Mouse (Mus musculus): ENCODE measurements at regions not wholly inside any gene's neighbourhood (a gene's known extent, or its start where the extent isn't known, plus 50 kb on each side); places are given as distances from the start of the nearest gene placed in this dataset.

DNA sequence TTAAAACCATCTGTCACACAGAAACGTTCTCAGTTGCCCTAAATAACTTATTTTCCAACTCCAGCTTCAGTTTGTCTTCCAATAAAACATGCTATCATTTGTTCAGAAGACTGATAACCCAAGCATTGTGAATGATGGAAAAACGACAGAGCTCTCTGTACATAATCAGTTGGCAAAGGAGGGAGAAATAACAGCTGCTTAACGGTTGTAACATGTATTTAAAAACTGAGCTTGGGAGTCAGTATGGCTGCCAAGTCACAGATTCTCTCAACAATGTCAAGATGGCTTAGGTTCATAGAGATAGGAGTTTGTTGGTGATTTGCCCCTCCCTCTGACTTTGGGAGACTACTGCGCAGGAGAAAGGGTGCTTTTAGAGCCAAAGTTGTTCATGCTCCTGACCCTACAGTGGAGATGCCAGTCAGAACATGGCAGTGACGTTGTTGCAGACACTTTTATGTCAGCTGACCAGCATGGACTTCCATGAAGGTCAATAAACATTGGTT, 140.2 kb downstream of the Qpct start:
- H3K9me3 ChIP-seq, result no peaks in the 10 kb centered on the region
- no peaks in the 10 kb centered on the region for H3K27me3 ChIP-seq (ENCODE audit: insufficient read depth, poor library complexity, severe bottlenecking)
- H3K4me3 ChIP-seq, result no peak overlapping the region
- peaks cover 6% of the 10 kb centered on the region for H3K4me1 ChIP-seq (replicated peaks)
- WGBS, result 76% methylated on average over 5 of the region's 5 CpGs
- H3K27ac ChIP-seq, result no peak overlapping the region
- DNase-seq (ENCODE audit: low spot score), result no peak
- no peaks in the 10 kb centered on the region for H3K36me3 ChIP-seq

- WGBS, result 77% methylated on average over 7 of the region's 7 CpGs
Observed at GRCm38 (mm10) chr17:79188282-79188681, 136.6 kb downstream of the Qpct start.

GRCm38 (mm10) chr17:79180277-79181130, 128.8 kb downstream of the Qpct start:
- Histone ChIP-seq H3K4me3 (no peak overlapping the region), H3K27ac (no peak overlapping the region), H3K36me3 (no peaks in the 10 kb centered on the region), H3K27me3 (ENCODE audit: insufficient read depth, poor library complexity, severe bottlenecking) (no peaks in the 10 kb centered on the region), H3K9me3 (no peaks in the 10 kb centered on the region), H3K4me1 (replicated peaks) (no peaks in the 10 kb centered on the region; the same call in 1 of the 2 replicates)
- 82% methylated on average over 3 of the region's 3 CpGs for WGBS
- peak; percentile 7 for DNase-seq (ENCODE audit: low spot score)

More at GRCm38 (mm10) chr17:79188282-79188681, 136.6 kb downstream of the Qpct start:
- Histone ChIP-seq H3K4me3 (no peak overlapping the region), H3K4me1 (replicated peaks) (peaks cover 6% of the 10 kb centered on the region), H3K9me3 (no peaks in the 10 kb centered on the region), H3K27me3 (ENCODE audit: insufficient read depth, poor library complexity, severe bottlenecking) (no peaks in the 10 kb centered on the region), H3K27ac (no peak overlapping the region), H3K36me3 (no peaks in the 10 kb centered on the region)
- DNase-seq (ENCODE audit: low spot score), result no peak

GRCm38 (mm10) chr17:79177259-79177658, 125.6 kb downstream of the Qpct start:
- H3K4me3 ChIP-seq, result no peak overlapping the region
- H3K9me3 ChIP-seq, result no peaks in the 10 kb centered on the region
- H3K36me3 ChIP-seq, result no peaks in the 10 kb centered on the region
- DNase-seq (ENCODE audit: low spot score), result no peak
- no peaks in the 10 kb centered on the region for H3K27me3 ChIP-seq (ENCODE audit: insufficient read depth, poor library complexity, severe bottlenecking)
- no peaks in the 10 kb centered on the region for H3K4me1 ChIP-seq (replicated peaks)
- 85% methylated on average over 3 of the region's 3 CpGs for WGBS
- H3K27ac ChIP-seq, result no peak overlapping the region

DNA sequence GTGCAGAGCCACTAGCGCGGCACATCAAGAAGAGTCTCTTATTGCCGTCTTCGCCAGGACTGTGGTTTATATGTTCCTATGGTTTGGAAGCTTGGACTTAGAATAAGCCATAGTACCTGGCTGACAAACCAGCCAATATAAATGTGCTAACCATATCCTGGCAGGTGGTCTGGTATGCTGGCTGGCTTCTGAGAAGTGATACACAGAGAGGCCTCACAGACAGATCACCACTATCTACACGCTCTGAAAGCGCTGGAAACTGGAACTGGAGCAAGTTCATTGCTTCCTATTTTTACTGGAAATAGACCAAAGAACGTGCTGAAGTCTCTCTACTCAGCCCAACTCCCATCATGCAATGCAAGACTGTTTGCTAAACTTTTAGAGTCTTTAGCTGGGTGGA, 124.7 kb downstream of the Qpct start:
- no peaks in the 10 kb centered on the region for H3K4me1 ChIP-seq (replicated peaks)
- H3K4me3 ChIP-seq, result no peak overlapping the region
- no peaks in the 10 kb centered on the region for H3K27me3 ChIP-seq (ENCODE audit: insufficient read depth, poor library complexity, severe bottlenecking)
- no peaks in the 10 kb centered on the region for H3K36me3 ChIP-seq
- H3K27ac ChIP-seq, result no peak overlapping the region
- WGBS, result 92% methylated on average over 7 of the region's 7 CpGs
- no peak for DNase-seq (ENCODE audit: low spot score)
- no peaks in the 10 kb centered on the region for H3K9me3 ChIP-seq

- Histone ChIP-seq H3K36me3 (no peaks in the 10 kb centered on the region), H3K27me3 (ENCODE audit: insufficient read depth, poor library complexity, severe bottlenecking) (no peaks in the 10 kb centered on the region), H3K4me3 (no peak overlapping the region), H3K9me3 (no peaks in the 10 kb centered on the region), H3K4me1 (replicated peaks) (no peaks in the 10 kb centered on the region), H3K27ac (no peak overlapping the region)
- DNase-seq (ENCODE audit: low spot score), result no peak
- 88% methylated on average over 2 of the region's 2 CpGs for WGBS
Observed at GRCm38 (mm10) chr17:79175381-79175780, 123.7 kb downstream of the Qpct start.

DNA sequence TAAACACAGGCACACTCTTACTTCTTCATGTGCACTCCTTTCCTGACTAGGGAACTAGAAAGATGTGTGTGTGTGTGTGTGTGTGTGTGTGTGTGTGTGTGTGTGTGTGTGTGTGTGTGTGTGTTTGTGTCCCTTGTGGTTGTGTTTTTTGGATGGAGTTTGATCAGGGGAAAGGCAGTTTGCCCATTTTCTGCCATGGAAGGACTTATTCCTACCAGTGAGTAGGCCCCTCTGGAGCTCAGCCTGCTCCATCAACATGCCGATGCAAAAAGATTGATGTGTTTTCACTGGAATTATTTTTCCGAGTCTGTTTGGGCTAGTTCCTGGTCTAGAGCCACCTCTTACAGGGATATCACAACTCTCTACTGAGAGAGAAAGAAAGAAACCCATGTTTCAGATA, 120.6 kb downstream of the Qpct start:
- Histone ChIP-seq H3K27me3 (ENCODE audit: insufficient read depth, poor library complexity, severe bottlenecking) (no peaks in the 10 kb centered on the region), H3K36me3 (no peaks in the 10 kb centered on the region), H3K9me3 (no peaks in the 10 kb centered on the region), H3K4me3 (no peak overlapping the region), H3K4me1 (replicated peaks) (no peaks in the 10 kb centered on the region), H3K27ac (no peak overlapping the region)
- no peak for DNase-seq (ENCODE audit: low spot score)
- WGBS, result 81% methylated on average over 2 of the region's 2 CpGs

DNA sequence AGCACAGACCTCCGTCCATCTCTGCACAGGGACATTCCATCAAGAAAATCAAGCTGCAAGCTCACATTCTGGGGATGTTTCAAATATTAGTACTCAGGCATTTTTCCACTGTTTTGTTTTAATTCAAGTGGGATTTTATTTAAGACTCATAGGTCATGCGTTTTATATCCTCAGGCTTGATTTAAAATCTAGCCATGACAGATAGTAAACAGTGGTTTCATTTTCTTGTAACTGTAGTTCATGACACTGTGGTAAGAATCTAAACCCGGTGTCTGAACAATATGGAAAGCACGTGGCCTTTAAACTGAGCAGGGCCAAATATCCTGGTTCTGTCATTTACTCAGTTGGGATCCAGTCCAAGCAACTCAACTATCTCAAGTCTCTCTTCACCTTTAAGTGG, 119.0 kb downstream of the Qpct start:
- Histone ChIP-seq H3K27ac (no peak overlapping the region), H3K4me1 (replicated peaks) (no peaks in the 10 kb centered on the region), H3K4me3 (no peak overlapping the region), H3K36me3 (no peaks in the 10 kb centered on the region), H3K9me3 (no peaks in the 10 kb centered on the region), H3K27me3 (ENCODE audit: insufficient read depth, poor library complexity, severe bottlenecking) (no peaks in the 10 kb centered on the region)
- 89% methylated on average over 4 of the region's 4 CpGs for WGBS
- DNase-seq (ENCODE audit: low spot score), result no peak

DNA sequence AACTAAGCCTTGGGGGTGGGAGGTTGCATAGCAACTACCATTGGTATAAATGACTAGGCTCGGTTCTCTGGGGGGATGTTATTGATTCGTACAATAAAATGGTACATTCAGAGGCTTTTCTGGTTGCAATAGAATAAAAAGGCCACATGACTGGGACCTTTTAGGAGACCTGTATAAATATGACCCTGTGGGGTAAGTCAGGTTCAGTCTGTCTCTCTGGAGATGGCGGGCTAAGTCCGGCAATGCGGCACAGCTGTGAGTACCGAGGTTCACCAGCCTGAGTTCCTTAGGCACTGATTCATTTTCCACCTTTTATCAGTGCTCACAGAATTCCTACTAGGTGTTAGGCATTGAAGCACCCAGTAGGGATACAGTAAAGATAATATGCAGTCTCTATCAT, 115.5 kb downstream of the Qpct start:
- Histone ChIP-seq H3K9me3 (no peaks in the 10 kb centered on the region), H3K4me1 (replicated peaks) (no peaks in the 10 kb centered on the region), H3K36me3 (no peaks in the 10 kb centered on the region), H3K4me3 (no peak overlapping the region), H3K27ac (0 out of 2 replicates have a peak overlapping the region, but pooled peaks have one; percentile 12), H3K27me3 (ENCODE audit: insufficient read depth, poor library complexity, severe bottlenecking) (no peaks in the 10 kb centered on the region)
- DNase-seq (ENCODE audit: low spot score), result no peak
- WGBS, result 80% methylated on average over 6 of the region's 6 CpGs

DNA sequence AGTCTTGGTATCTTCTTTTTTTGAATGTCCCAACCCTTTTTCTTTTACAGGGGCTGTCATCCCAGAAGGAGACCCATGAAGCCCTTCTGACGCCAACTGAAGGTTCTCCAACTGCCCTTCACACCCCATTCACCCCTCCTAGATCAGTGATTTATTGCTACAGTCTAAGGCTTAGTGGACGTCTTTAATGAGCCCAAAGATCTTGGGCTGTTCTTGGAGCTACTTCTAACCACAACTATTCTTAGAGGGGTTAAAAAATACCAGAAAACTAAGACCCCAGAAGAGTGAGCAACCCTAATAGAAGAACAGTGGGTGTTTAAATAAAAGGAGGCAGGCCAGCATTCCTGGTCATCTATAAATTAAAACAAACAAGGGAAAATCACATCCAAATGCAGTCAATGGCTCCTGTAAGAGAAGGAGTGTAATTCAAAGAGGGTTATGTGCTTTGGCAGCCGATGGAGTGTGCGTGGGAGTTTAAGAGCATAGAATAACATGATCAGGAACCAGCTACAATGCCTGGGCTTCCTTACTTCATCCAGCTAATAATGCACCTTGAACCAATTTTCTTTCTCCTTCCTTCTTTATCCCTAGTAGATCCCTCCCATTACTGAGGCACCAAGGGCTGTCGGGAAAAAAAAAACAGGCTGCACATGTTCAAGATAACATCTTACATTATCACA, 113.3 kb downstream of the Qpct start:
- no peak for DNase-seq (ENCODE audit: low spot score)
- H3K9me3 ChIP-seq, result no peaks in the 10 kb centered on the region

GRCm38 (mm10) chr17:79163983-79164382, 112.3 kb downstream of the Qpct start:
- no peaks in the 10 kb centered on the region for H3K4me1 ChIP-seq (replicated peaks)
- WGBS, result 84% methylated on average over 6 of the region's 6 CpGs
- no peaks in the 10 kb centered on the region for H3K9me3 ChIP-seq
- H3K36me3 ChIP-seq, result no peaks in the 10 kb centered on the region
- no peak overlapping the region for H3K4me3 ChIP-seq
- H3K27ac ChIP-seq, result no peak overlapping the region
- no peaks in the 10 kb centered on the region for H3K27me3 ChIP-seq (ENCODE audit: insufficient read depth, poor library complexity, severe bottlenecking)
- DNase-seq (ENCODE audit: low spot score), result no peak

More for the DNA sequence above, 113.3 kb downstream of the Qpct start:
- H3K4me3 ChIP-seq, result no peak overlapping the region
- 80% methylated on average over 5 of the region's 5 CpGs for WGBS
- H3K27ac ChIP-seq, result no peak overlapping the region
- no peaks in the 10 kb centered on the region for H3K36me3 ChIP-seq
- no peaks in the 10 kb centered on the region for H3K4me1 ChIP-seq (replicated peaks)
- H3K27me3 ChIP-seq (ENCODE audit: insufficient read depth, poor library complexity, severe bottlenecking), result no peaks in the 10 kb centered on the region

DNA sequence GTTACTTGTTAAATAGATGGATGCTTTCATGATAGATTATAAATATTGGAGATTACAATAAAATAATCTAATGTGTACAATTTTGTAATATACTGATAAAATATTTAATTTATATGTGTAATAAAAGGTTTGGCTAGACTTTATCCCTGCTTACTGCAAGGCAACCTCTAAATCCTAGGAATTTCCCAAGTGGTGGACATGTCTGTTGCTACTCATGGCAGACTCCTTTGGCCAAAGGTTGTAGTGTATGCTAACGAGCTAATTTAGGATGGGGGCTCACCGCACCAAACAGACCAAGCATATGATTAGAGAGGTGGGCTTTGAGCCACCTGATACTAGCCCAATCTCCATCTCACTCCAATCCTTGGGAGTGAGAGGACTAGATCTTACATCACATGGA, 102.4 kb downstream of the Qpct start:
- Histone ChIP-seq H3K9me3 (no peaks in the 10 kb centered on the region), H3K4me1 (replicated peaks) (no peaks in the 10 kb centered on the region), H3K4me3 (no peak overlapping the region), H3K27ac (no peak overlapping the region), H3K36me3 (no peaks in the 10 kb centered on the region), H3K27me3 (ENCODE audit: insufficient read depth, poor library complexity, severe bottlenecking) (no peaks in the 10 kb centered on the region)
- 86% methylated on average over 2 of the region's 2 CpGs for WGBS
- DNase-seq (ENCODE audit: low spot score), result no peak

- Histone ChIP-seq H3K27me3 (ENCODE audit: insufficient read depth, poor library complexity, severe bottlenecking) (no peaks in the 10 kb centered on the region), H3K36me3 (no peaks in the 10 kb centered on the region), H3K4me1 (replicated peaks) (no peaks in the 10 kb centered on the region), H3K9me3 (no peaks in the 10 kb centered on the region), H3K27ac (no peak overlapping the region), H3K4me3 (no peak overlapping the region)
- WGBS, result 94% methylated on average over 3 of the region's 3 CpGs
- no peak for DNase-seq (ENCODE audit: low spot score)
Observed at GRCm38 (mm10) chr17:79152823-79153222, 101.1 kb downstream of the Qpct start.
